Mouse (Mus musculus) granulocyte monocyte progenitor cell, adult 5-6 weeks (primary cell): Measurements from ENCODE around the gene Nt5e. TPM values are rescaled to one million over a fixed set of nuclear protein-coding genes. Genes with fewer than 3 reads are reported as not detected.

Experiments
- ATAC-seq: replicated peaks from 2 replicates; pipeline ENCODE4 v1.8.0; 2016; ENCODE audit warnings: mild to moderate bottlenecking, moderate TSS enrichment, inconsistent platforms; ENCODE audit not compliant: poor library complexity, severe bottlenecking
- total RNA-seq, 2 experiments: library from RNA; stranded (forward) in 1 of 2; stranded (reverse) in 1 of 2; fragments of 200-712, 200-1000 nt in 1 of 2; fragments of >200 nt in 1 of 2; fragmentation: Nextera tagmentation in 1 of 2; gene quantifications; 2 replicates each; pipeline ENCODE4 v1.2.3; 2014 to 2017

Nt5e gene
- total RNA-seq, 2 experiments from 2014 or later: 1.9 TPM; not detected in 1

GRCm38 (mm10) chr9:88342701-88343100 lies 15.7 kb downstream of the Nt5e start:
- ATAC-seq: no peak

DNA sequence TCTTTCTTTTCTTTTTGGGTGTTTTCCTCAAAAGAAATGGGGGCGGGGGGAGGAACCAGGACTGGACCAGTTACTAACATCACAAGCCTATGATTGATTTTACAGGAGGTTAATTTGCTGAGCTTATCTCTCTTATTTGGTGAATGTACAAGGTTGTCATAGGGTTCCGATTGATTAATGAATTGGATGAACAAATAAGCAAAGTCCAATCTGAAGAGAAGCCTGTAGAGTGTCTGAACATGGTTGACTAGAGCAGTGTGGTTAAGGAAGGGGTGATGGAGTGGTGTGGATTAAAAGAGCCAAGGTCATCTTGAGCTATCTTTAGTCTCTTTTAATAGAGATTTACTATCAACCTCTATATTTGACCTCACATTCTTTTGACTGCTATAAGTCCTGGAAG lies 17.4 kb downstream of the Nt5e start:
- no peak for ATAC-seq

DNA sequence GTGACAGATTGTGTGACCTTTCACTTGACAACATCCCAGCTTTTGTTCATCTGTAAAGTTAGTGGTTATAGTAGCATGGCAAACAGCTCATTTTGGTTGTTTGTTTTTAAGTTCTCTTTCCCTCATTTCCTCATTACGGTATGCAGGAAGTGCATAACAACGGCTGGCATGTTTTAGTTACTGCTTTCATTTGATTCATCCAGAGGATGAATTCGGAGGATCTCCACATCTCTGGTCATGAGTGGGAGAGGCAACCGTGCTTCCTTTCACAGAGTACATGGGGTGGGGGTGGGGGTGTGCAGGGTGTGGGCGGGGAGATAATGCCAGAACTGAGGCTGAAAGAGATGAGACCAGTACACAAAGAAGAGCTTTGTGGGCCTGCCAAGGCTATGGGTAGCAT lies 19.9 kb downstream of the Nt5e start:
- peak; percentile 17; the same call in 1 of the 2 replicates for ATAC-seq

DNA sequence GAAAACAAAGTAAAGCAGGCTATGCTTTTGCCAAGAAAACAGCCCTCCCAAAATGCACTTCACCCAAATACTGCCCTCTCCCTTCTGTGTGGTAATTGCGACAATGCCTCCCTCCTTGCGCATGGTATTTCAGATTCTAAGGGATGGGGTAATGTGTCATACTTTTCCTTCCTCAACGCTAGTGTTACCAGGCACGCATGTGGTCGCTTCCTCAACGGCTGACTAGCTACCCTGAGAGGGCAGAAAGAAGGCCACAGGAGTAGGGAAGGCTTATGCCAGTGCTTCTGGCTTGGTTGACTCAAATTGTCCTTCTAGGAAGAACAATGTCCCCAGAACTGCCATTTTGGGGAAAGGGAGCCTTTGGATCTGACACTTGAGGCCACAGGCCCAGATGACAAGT lies 21.6 kb downstream of the Nt5e start:
- ATAC-seq: peak; percentile 97

DNA sequence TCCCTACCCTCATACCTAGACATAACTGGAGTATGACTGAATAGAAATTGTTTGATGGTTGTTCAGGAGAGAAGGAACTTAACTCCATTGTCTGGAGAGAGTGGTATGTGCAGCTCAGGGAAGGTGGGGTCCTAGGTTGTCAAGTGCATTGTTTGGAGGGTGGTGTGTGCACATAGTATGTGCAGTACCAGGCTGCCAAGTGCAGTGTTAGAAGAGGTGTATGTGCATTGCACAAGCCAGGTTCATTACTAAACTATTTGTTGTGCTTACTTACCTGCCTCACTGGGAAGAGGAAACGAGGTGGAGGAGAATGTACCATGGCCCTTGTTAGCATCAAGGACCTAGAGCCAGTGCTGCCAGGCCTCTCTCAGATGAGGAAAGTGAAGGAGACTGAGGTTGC lies 23.3 kb downstream of the Nt5e start:
- ATAC-seq: no peak

GRCm38 (mm10) chr9:88351163-88351562 lies 24.2 kb downstream of the Nt5e start:
- ATAC-seq: no peak

DNA sequence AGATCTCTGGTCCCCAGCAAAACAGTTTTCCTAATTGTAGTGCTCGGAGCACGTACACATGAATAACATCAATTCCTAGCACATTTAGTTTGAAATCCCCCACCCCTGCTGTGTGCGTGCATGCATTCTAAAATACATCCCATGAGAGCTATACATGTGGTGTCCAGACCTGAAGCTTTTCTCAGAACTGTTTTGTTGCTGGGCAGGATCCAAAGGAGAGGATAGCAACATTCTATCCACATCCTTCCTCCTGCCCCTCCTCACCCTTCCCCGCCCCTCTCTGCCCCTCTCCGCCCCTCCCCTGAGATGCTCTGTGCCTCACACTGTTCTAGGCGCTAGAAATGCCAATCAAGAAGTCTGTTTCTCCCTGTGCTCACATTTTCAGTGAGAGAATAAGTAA lies 25.7 kb downstream of the Nt5e start:
- ATAC-seq: no peak

DNA sequence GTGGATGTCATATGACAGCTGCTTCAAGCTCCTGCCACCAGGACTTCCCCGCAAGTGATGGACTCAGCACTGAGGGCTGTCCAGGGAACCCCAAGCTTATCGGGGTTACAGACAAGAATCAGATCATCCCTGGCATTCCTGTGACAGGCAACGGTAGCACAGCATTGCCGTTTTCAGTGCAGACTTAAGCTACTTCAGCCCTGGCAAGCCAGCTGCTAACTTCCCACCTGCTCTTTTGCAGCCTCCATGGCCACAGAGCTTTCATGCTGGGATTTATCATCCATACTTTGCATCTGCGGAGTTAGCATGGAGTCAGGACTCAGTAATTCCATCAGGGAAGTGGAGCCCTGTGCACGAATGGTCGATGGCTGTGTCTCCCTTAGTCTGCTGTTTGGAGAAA lies 26.5 kb downstream of the Nt5e start:
- no peak for ATAC-seq

DNA sequence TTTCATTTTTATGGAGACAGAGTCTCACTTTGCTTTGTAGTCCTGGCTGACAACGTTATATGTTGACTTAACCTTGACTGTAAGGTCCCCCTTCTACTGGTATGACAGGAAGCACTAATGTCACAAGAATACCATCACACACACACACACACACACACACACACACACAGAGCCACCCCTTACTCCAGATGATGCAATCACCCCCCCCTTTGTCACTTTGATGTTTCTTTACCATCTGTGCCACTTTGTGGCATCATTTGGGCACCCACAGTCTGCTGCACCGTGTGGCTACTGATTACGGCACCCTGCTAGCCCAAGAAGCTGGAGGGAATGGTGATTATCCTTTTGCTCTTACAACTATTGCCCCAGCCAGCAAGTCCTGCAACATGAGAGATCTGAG lies 30.2 kb downstream of the Nt5e start:
- peak; percentile 79 for ATAC-seq

DNA sequence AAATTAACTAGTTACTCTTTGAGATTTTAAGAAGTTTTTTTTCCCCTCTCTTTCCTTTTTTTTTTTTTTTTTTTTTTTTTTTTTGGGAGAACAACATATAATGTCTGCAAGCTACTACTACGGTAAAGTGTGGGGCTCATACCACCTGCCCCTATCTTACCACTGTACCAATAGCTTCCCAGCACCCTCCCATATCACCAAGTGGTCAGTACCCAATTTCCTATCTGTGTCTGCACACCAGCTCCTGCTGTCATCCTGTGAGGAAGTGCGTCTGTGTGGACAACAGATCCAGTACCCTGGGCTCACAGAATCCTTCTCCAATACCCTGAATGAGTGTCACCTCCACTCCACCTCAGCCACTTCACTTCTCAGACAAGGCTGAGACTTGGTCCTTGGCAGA lies 32.1 kb downstream of the Nt5e start:
- peak; percentile 36 for ATAC-seq

DNA sequence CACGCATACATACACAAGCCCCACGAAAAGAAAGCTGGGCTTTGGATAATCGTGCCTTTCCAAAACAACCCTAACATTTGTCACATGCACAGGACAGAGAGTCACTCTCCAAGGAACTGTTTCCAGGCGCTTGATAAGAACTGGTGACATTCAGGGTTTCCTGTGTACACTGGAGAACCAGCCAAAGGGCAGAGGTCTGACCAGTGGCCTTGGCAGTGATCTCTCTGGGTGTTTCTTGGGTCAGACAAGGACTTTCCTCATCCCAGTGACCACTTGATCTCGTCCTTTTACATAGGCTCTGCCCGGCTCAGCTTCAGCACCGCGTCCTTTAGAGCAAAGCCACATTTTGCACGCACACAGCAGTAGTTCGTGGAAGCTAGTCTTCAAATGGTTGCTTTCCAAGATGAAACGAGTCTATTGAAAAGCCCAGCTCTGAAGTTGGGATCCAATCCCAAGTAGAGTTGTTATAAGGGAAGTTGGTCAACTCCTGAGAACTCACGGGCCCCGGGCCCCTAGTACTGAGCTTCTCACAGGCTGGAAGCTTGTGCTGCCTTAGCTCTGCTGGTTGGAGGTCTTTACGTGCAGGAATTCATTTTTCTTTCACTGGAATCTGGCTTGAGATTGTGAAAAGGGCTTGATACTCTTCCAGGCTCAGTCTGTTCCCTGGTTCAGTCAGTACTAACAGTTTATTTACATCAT lies 34.4 kb downstream of the Nt5e start:
- ATAC-seq: no peak

DNA sequence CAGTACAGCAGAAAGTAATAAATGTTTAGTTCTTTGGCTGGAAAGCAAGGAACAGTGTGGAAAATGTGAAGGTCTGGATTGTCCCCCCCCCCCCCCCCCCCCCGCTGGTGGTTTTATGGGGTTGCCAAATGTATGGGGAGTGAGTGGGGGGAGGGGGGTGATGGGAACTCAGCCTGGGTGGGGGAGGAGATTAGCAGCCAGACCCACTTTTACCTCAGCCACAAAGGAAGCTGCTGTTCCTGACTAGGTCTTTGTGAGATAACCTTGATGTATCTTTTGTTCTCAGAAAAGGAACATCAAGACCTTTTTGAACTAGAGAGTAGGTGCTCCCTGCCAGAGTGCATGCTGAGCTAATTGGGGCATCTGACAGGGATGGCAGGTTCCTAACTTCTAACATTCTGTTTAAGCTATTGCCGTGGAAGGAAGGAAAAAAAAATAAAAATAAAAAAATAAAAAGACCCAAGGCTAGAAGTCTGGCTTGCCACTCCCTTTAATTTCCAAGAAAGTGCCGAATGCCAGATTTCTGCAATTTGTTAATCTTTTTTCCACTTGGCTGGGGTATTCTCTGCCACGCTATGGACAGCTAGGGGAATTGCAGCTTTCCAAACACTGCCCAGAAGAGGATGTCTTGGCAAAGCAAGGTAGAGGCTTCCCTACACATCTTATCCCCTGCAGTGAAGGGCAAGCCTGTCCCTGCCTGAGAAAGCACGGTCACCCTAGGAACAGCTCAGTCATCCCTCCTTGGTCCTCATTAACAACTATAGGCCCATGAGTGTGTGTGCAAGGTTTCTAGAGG lies 35.3 kb downstream of the Nt5e start:
- no peak for ATAC-seq

DNA sequence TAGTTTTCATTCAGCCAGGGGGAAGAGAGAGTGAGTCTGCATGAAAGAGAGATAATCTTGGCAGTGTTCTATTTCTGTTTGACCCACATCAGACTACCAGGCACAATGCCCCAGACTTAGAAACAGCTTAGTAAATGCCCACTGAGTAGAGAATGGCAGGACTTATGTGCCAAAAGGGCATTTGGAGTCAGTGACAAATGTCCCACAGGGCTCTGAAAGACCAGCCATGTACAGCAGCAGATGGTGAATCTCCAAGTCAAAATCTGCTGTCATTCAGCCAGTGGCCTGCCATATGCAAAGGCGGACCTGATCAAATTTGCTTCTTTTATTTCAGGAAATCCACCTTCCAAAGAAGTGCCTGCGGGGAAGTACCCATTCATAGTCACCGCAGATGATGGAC lies 36.1 kb downstream of the Nt5e start:
- ATAC-seq: no peak

GRCm38 (mm10) chr9:88366308-88366707 lies 39.3 kb downstream of the Nt5e start:
- ATAC-seq: peak; percentile 36

- no peak for ATAC-seq
Measured at GRCm38 (mm10) chr9:88366819-88367218, 39.8 kb downstream of the Nt5e start.

GRCm38 (mm10) chr9:88367322-88367721 lies 40.3 kb downstream of the Nt5e start:
- no peak for ATAC-seq

- ATAC-seq: no peak
Measured at GRCm38 (mm10) chr9:88367751-88368150, 40.8 kb downstream of the Nt5e start.

DNA sequence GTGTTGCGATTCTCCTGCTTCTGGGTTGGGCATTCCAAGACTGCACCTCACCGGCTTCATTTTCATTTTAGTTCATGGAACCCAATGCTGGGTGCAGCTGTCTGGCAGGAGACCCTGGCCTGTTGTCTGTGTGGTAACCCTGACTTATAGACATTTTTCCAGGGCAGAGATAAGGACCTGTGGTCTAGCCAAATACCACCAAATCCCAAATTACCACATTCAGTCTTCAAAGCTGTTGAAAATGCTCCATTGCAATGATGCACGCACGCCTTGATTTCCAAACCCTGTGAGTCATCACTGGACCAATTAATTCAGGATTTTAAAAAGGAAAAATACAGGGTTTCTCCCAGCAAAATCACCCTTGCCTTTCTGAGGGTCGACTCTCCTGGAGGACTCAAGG lies 41.5 kb downstream of the Nt5e start:
- ATAC-seq: no peak

- ATAC-seq: no peak
Measured at GRCm38 (mm10) chr9:88369666-88370065, 42.7 kb downstream of the Nt5e start.

DNA sequence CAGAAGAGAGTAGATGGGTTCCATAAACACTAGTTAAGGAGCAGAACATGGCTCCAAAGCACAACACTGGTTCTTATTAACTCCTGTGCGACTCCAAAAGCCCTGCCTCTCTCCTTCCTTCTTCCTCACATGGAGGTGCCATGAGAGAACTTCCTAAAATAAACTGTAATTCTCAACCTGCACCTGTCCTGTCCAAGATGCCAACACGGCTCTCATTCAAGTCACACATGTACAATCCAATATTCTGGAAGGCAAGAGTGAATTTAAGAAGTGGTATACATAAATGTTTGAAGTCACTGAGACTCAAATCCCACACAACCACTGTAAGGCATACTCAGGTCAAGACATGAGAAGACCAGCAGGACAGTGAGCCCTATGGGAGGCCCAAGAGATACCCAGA lies 44.2 kb downstream of the Nt5e start:
- no peak for ATAC-seq

DNA sequence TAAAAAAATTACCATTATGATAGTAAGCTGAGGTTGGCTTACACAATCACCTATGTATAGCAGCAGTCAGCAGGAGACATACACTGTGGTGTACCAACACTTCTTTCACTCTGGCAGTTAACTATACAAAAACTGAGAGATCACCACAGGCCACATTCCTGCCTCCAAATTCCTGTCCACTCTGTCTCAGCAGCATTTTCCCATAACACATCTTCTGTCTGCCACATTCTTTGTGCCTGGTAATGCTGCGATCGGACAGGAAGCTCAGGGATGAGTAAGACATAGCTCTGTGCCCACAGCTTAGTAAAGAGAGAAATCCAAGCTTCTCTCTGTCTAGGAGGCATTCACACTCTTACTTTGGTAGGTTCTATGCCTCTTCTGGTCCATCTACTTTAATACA lies 46.0 kb downstream of the Nt5e start:
- ATAC-seq: 0 out of 2 replicates have a peak, but pooled peaks have one; percentile 5

- peak; percentile 78 for ATAC-seq
Measured at GRCm38 (mm10) chr9:88377483-88377882, 50.5 kb downstream of the Nt5e start.
